Comparison of ENCODE assay signal across 27 mouse cellular contexts in the genomic region with DNA sequence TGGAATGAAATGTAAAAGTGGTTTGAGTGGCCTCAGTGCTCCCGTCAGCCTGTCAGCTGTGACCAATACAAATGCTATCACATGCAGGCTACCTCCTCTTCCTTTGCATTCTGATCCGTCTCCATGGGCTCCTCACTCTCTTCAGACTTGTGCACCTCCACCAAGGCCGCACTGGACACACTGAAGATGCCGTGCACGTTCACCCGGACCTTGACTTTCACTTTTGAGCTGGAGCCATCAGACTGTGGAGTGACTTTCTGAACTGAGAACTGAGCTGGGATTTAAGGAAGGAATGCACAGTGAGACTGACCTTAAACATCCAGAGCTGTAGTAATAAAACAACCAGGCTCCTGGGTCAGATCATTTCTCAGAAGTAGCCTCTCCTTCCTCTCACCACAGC.
"Had no signal": no experiment of that assay in that cellular context is flagged by ENCODE, and none has a peak within 500 bp of the region (broad histone marks: within the 10 kb centered on the region; RNA-seq: fewer than 3 reads in every experiment).

No protein-coding gene starts in this region.

- H3K27ac ChIP-seq: gastrocnemius, adult 2 months; heart, embryonic 10.5 days; hindbrain, embryonic 10.5 days; hindbrain, embryonic 12.5 days; hindbrain, embryonic 14.5 days; intestine, embryonic 15.5 days; kidney, embryonic 15.5 days; layer of hippocampus, adult 2 months; left cerebral cortex, adult 2 months; limb, embryonic 10.5 days; limb, embryonic 12.5 days; liver, embryonic 12.5 days; liver, embryonic 14.5 days had no signal

- ATAC-seq: hindbrain, embryonic 16.5 days; inflammation-experienced regulatory T-cells, adult 6 months; intestine, embryonic 15.5 days; intestine, postnatal 0 days; liver, embryonic 12.5 days had no signal

- H3K4me2 ChIP-seq: heart, embryonic 12.5 days; hindbrain, embryonic 12.5 days; hindbrain, embryonic 14.5 days; intestine, embryonic 15.5 days; kidney, embryonic 15.5 days; limb, embryonic 12.5 days; liver, embryonic 12.5 days had no signal

- H3K9me3 ChIP-seq: heart, embryonic 10.5 days; heart, embryonic 12.5 days; hindbrain, embryonic 10.5 days; hindbrain, embryonic 12.5 days; intestine, embryonic 15.5 days; kidney, embryonic 15.5 days; limb, embryonic 10.5 days; limb, embryonic 12.5 days; liver, embryonic 12.5 days had no signal

- DNase-seq: gastrocnemius, adult 2 months; gastrocnemius, postnatal 10 days; gastrocnemius, postnatal 25 days; heart, adult 18-20 months; heart, postnatal 10 days; heart, postnatal 4 days; kidney, adult 2 months; kidney, adult 9 months; kidney, postnatal 10 days; kidney, postnatal 25 days; kidney, postnatal 4 days had no signal

- H3K4me1 ChIP-seq: hindbrain, embryonic 10.5 days; hindbrain, embryonic 12.5 days; intestine, embryonic 15.5 days; kidney, embryonic 15.5 days; limb, embryonic 10.5 days; limb, embryonic 12.5 days; liver, embryonic 12.5 days had no signal

- H3K9ac ChIP-seq: heart, embryonic 12.5 days; hindbrain, embryonic 12.5 days; hindbrain, embryonic 14.5 days; intestine, embryonic 15.5 days; kidney, embryonic 15.5 days; limb, embryonic 12.5 days; liver, embryonic 12.5 days; liver, embryonic 14.5 days had no signal

- H3K27me3 ChIP-seq: heart, embryonic 12.5 days; hindbrain, embryonic 12.5 days; intestine, embryonic 15.5 days; kidney, embryonic 15.5 days; limb, embryonic 12.5 days; liver, embryonic 12.5 days had no signal

- H3K4me3 ChIP-seq: gastrocnemius, adult 2 months; heart, embryonic 10.5 days; heart, embryonic 12.5 days; hindbrain, embryonic 10.5 days; hindbrain, embryonic 12.5 days; intestine, embryonic 15.5 days; kidney, embryonic 15.5 days; layer of hippocampus, adult 2 months; left cerebral cortex, adult 2 months; limb, embryonic 10.5 days; limb, embryonic 12.5 days; liver, embryonic 12.5 days had no signal
